23 mouse cellular contexts compared by ENCODE assay signal in genomic region chr9:45083132-45083531, GRCm38 (mm10). TPM values are rescaled to one million over a fixed set of nuclear protein-coding genes. Genes with fewer than 3 reads are reported as not detected.
DNase-seq lines count a peak whose midpoint lies in the region; ATAC-seq lines count a peak whose summit lies in the region.
"Had no signal": no experiment of that assay in that cellular context is flagged by ENCODE, and none has a peak within 500 bp of the region (broad histone marks: within the 10 kb centered on the region; RNA-seq: fewer than 3 reads in every experiment).

No protein-coding gene starts in this region.

- ATAC-seq in CD4-positive, CD25-positive, alpha-beta regulatory T cell, adult 4 months = peak; percentile 84
- ATAC-seq: forebrain, embryonic 14.5 days; forebrain, embryonic 16.5 days had no signal

- peak; percentile 50 for DNase-seq in CD4-positive helper T cell, adult 2 months (ENCODE audit: low read depth, low spot score)
- peak; percentile 55 for DNase-seq in induced T-regulatory cell, adult 2 months (ENCODE audit: low read depth)
- peak; percentile 55 for DNase-seq in naive thymus-derived CD4-positive, alpha-beta T cell, adult 2 months (ENCODE audit: low read depth)
- no peak for DNase-seq in heart, adult 11 months
- DNase-seq in adrenal gland, adult (ENCODE audit: inconsistent age in 2 of 2, low spot score in 1 of 2) = no peak
- no peak for DNase-seq in layer of hippocampus, postnatal 36 days
- DNase-seq: adrenal gland, adult 2 months; adrenal gland, postnatal 10 days; adrenal gland, postnatal 25 days; B cell, adult 2 months; cerebellum, adult 11 months; cerebellum, adult 18-20 months; cerebellum, adult 8-10 months; cerebellum, postnatal 14 days; cerebellum, postnatal 36 days; embryo, embryonic 11 days had no signal

RNA-seq across cellular contexts. Expression of gene Jaml, which starts 4.1 kb away (rescaled TPM):
- polyA plus RNA-seq in CD4-positive, CD25-positive, alpha-beta regulatory T cell, adult 4 months (2017; shearing (Covaris generic)) = 1 to 10 TPM; 3.8 to 5.3 TPM
- under 1 TPM; 0.20 to 0.30 TPM for total RNA-seq in layer of hippocampus, postnatal 36 days (2021)
- total RNA-seq: MEL had no signal
- polyA plus RNA-seq: embryonic facial prominence, embryonic 13.5 days; erythroblast, embryonic 14.5 days had no signal

RNA-seq across cellular contexts. Expression of gene Mpzl3, which starts 28.1 kb away (rescaled TPM):
- polyA plus RNA-seq in CD4-positive, CD25-positive, alpha-beta regulatory T cell, adult 4 months (2017; shearing (Covaris generic)) = 10 to 100 TPM in 1 of 2 experiments, 1 to 10 TPM in 1; 7.5 to 10.8 TPM
- total RNA-seq in layer of hippocampus, postnatal 36 days (2021) = 1 to 10 TPM; 6.6 to 6.9 TPM
- total RNA-seq: MEL had no signal
- polyA plus RNA-seq: erythroblast, embryonic 14.5 days had no signal

RNA-seq across cellular contexts. Expression of gene Scn2b, which starts 34.5 kb away (rescaled TPM):
- under 1 TPM; 0.30 to 0.39 TPM for polyA plus RNA-seq in CD4-positive, CD25-positive, alpha-beta regulatory T cell, adult 4 months (2017; shearing (Covaris generic))
- 100 to 1,000 TPM; 253 to 275 TPM for total RNA-seq in layer of hippocampus, postnatal 36 days (2021)
- total RNA-seq: common myeloid progenitor, adult 5-6 weeks; MEL had no signal
- polyA plus RNA-seq: erythroblast, embryonic 14.5 days had no signal

RNA-seq across cellular contexts. Expression of gene Mpzl2, which starts 43.5 kb away (rescaled TPM):
- under 1 TPM; 0.16 to 0.24 TPM for polyA plus RNA-seq in CD4-positive, CD25-positive, alpha-beta regulatory T cell, adult 4 months (2017; shearing (Covaris generic))
- 1 to 10 TPM in 1 of 2 experiments, under 1 TPM in 1; 0.42 to 1.1 TPM for total RNA-seq in layer of hippocampus, postnatal 36 days (2021)
- total RNA-seq: common myeloid progenitor, adult 5-6 weeks had no signal
- polyA plus RNA-seq: erythroblast, embryonic 14.5 days had no signal

RNA-seq across cellular contexts. Expression of gene Scn4b, which starts 55.1 kb away (rescaled TPM):
- polyA plus RNA-seq in CD4-positive, CD25-positive, alpha-beta regulatory T cell, adult 4 months (2017; shearing (Covaris generic)) = under 1 TPM in 1 of 2 experiments, not detected in 1; 0.07 TPM
- total RNA-seq in layer of hippocampus, postnatal 36 days (2021) = 10 to 100 TPM; 11.1 to 14.2 TPM
- total RNA-seq: common myeloid progenitor, adult 5-6 weeks; MEL had no signal
- polyA plus RNA-seq: erythroblast, embryonic 14.5 days had no signal

Comparison
In these comparisons a context has a peak if more than half of its experiments do, and no peak if none do; other contexts are left out.
1. DNase-seq: peak in CD4-positive helper T cell, adult 2 months (single experiment), induced T-regulatory cell, adult 2 months (single experiment) and naive thymus-derived CD4-positive, alpha-beta T cell, adult 2 months (single experiment); none in heart, adult 11 months (single experiment), adrenal gland, adult (0 of 2) and layer of hippocampus, postnatal 36 days (0 of 2).